Mouse (Mus musculus) MEL (cell line): ENCODE data around the gene Rnf217. TPM values are rescaled to one million over a fixed set of nuclear protein-coding genes. Genes with fewer than 3 reads are reported as not detected.

Experiments used
- DNase-seq: peaks from one replicate; pipeline ENCODE4 v3.0.0; 2011; ENCODE audit warnings: low read depth, low spot score
- H3K27ac ChIP-seq: 2 replicates; pipeline ENCODE4 v1.5.1; 2012; ENCODE audit warnings: low read depth, mild to moderate bottlenecking, control low read depth, low read length, moderate library complexity; ENCODE audit not compliant: control insufficient read depth
- H3K27me3 ChIP-seq, 2 experiments: fragments of 150-350 bp in 1 of 2; sonication (generic) in 1 of 2; 2 replicates each; pipeline ENCODE4 v1.6.1; 2012; ENCODE audit warnings: low read length in 2 of 2, mild to moderate bottlenecking in 2 of 2, improper control_type of control experiment in 1 of 2, moderate library complexity in 1 of 2; ENCODE audit not compliant: insufficient read depth in 2 of 2, control insufficient read depth in 1 of 2
- H3K36me3 ChIP-seq, 2 experiments: 2 replicates each; pipeline ENCODE4 v1.6.1; 2012 to 2014; ENCODE audit warnings: low read length in 2 of 2, improper control_type of control experiment in 1 of 2, inconsistent platforms in 1 of 2, mild to moderate bottlenecking in 1 of 2; ENCODE audit not compliant: insufficient read depth in 2 of 2, control insufficient read depth in 1 of 2
- H3K4me1 ChIP-seq, 2 experiments: fragments of 150-350 bp in 1 of 2; sonication (generic) in 1 of 2; 2 replicates each; pipeline ENCODE4 v1.6.1; 2012; ENCODE audit warnings: low read length in 2 of 2, improper control_type of control experiment in 1 of 2, mild to moderate bottlenecking in 1 of 2; ENCODE audit not compliant: insufficient read depth in 2 of 2, control insufficient read depth in 1 of 2
- H3K4me3 ChIP-seq, 2 experiments: fragments of 150-350 bp in 1 of 2; sonication (generic) in 1 of 2; 2 replicates each; pipeline ENCODE4 v1.5.1; 2012; ENCODE audit warnings: low read depth in 2 of 2, low read length in 2 of 2, mild to moderate bottlenecking in 2 of 2, moderate library complexity in 2 of 2, control low read depth in 1 of 2, improper control_type of control experiment in 1 of 2; ENCODE audit not compliant: control insufficient read depth in 1 of 2, insufficient read depth in 1 of 2
- H3K79me2 ChIP-seq: 2 replicates; pipeline ENCODE4 v1.6.1; 2012; ENCODE audit warnings: mild to moderate bottlenecking, low read length, moderate library complexity; ENCODE audit not compliant: control insufficient read depth, poor library complexity, insufficient read depth
- H3K9ac ChIP-seq: 2 replicates; pipeline ENCODE4 v1.6.1; 2012; ENCODE audit warnings: low read depth, mild to moderate bottlenecking, control low read depth, low read length, moderate library complexity; ENCODE audit not compliant: control insufficient read depth, poor library complexity, severe bottlenecking
- H3K9me3 ChIP-seq: fragments of 150-350 bp; sonication (generic); replicated peaks from 2 replicates; pipeline ENCODE4 v1.6.1; 2012; ENCODE audit warnings: mild to moderate bottlenecking, low read length, improper control_type of control experiment, moderate library complexity; ENCODE audit not compliant: insufficient read depth
- CHD2 ChIP-seq: IDR thresholded peaks from 2 replicates; pipeline ENCODE4 v1.6.1; 2011; ENCODE audit warnings: low read length, improper control_type of control experiment
- ETS1 ChIP-seq: IDR thresholded peaks from 2 replicates; pipeline ENCODE4 v1.6.1; 2012; ENCODE audit warnings: low read depth, mild to moderate bottlenecking, inconsistent platforms, low read length, improper control_type of control experiment, moderate library complexity
- GATA1 ChIP-seq: IDR thresholded peaks from 2 replicates; pipeline ENCODE4 v1.6.1; 2011; ENCODE audit warnings: low read depth, low read length, improper control_type of control experiment
- HCFC1 ChIP-seq: IDR thresholded peaks from 2 replicates; pipeline ENCODE4 v1.6.1; 2012; ENCODE audit warnings: low read depth, mild to moderate bottlenecking, inconsistent platforms, low read length, improper control_type of control experiment, moderate library complexity
- KAT2A ChIP-seq: conservative IDR thresholded peaks from 2 replicates; pipeline ENCODE4 v1.6.1; 2012; ENCODE audit warnings: low read depth, low read length, improper control_type of control experiment, inconsistent platforms
- MAX ChIP-seq: IDR thresholded peaks from 2 replicates; pipeline ENCODE4 v1.6.1; 2011; ENCODE audit warnings: low read length, improper control_type of control experiment
- MXI1 ChIP-seq: IDR thresholded peaks from 2 replicates; pipeline ENCODE4 v1.6.1; 2011; ENCODE audit warnings: mild to moderate bottlenecking, low read depth, low read length, improper control_type of control experiment
- MYB ChIP-seq: IDR thresholded peaks from 2 replicates; pipeline ENCODE4 v1.6.1; 2011; ENCODE audit warnings: mild to moderate bottlenecking, low read depth, low read length, improper control_type of control experiment
- NELFE ChIP-seq: IDR thresholded peaks from 2 replicates; pipeline ENCODE4 v1.6.1; 2011; ENCODE audit warnings: low read depth, low read length, improper control_type of control experiment
- POLR2A ChIP-seq, 2 experiments: IDR thresholded peaks; 2 replicates each; pipeline ENCODE4 v1.6.1; 2011 to 2012; ENCODE audit warnings: low read length in 2 of 2, mild to moderate bottlenecking in 2 of 2, control low read depth in 1 of 2, improper control_type of control experiment in 1 of 2, low read depth in 1 of 2, moderate library complexity in 1 of 2; ENCODE audit not compliant: control insufficient read depth in 1 of 2, insufficient read depth in 1 of 2, poor library complexity in 1 of 2
- SMC3 ChIP-seq: IDR thresholded peaks from 2 replicates; pipeline ENCODE4 v1.6.1; 2011; ENCODE audit warnings: low read depth, low read length, improper control_type of control experiment
- TAL1 ChIP-seq: IDR thresholded peaks from 2 replicates; pipeline ENCODE4 v1.6.1; 2012; ENCODE audit warnings: mild to moderate bottlenecking, inconsistent platforms, low read length, moderate library complexity, mixed read lengths
- TBP ChIP-seq: IDR thresholded peaks from 2 replicates; pipeline ENCODE4 v1.8.0; 2011; ENCODE audit warnings: low read depth, low read length, improper control_type of control experiment
- TCF12 ChIP-seq: IDR thresholded peaks from 2 replicates; pipeline ENCODE4 v1.6.1; 2014; ENCODE audit warnings: low read depth, mild to moderate bottlenecking, inconsistent platforms, low read length, improper control_type of control experiment, moderate library complexity
- UBTF ChIP-seq: IDR thresholded peaks from 2 replicates; pipeline ENCODE4 v1.6.1; 2012; ENCODE audit warnings: low read depth, mild to moderate bottlenecking, inconsistent platforms, low read length, improper control_type of control experiment, moderate library complexity, borderline replicate concordance; ENCODE audit not compliant: insufficient read depth
- USF1 ChIP-seq: IDR thresholded peaks from 2 replicates; pipeline ENCODE4 v1.6.1; 2014; ENCODE audit warnings: low read depth, mild to moderate bottlenecking, inconsistent platforms, low read length, improper control_type of control experiment, moderate library complexity
- USF2 ChIP-seq, 2 experiments: IDR thresholded peaks; 2 replicates each; pipeline ENCODE4 v1.6.1; 2011 to 2012; ENCODE audit warnings: improper control_type of control experiment in 2 of 2, low read length in 2 of 2, borderline replicate concordance in 1 of 2, inconsistent platforms in 1 of 2, low read depth in 1 of 2, mild to moderate bottlenecking in 1 of 2; ENCODE audit not compliant: insufficient read depth in 1 of 2
- ZC3H11A ChIP-seq: IDR thresholded peaks from 2 replicates; pipeline ENCODE4 v1.6.1; 2012; ENCODE audit warnings: low read depth, mild to moderate bottlenecking, inconsistent platforms, low read length, improper control_type of control experiment
- ZNF384 ChIP-seq: IDR thresholded peaks from 2 replicates; pipeline ENCODE4 v1.6.1; 2012; ENCODE audit warnings: low read depth, mild to moderate bottlenecking, inconsistent platforms, low read length, improper control_type of control experiment
- polyA plus RNA-seq, 2 experiments: library from polyadenylated mRNA; stranded (reverse) in 1 of 2; unstranded in 1 of 2; fragments of >175 nt in 1 of 2; fragments of >200 nt in 1 of 2; gene quantifications; 2 replicates each; pipeline versions ENCODE4 v1.2.1 to v1.2.4; 2012; ENCODE audit warnings: low replicate concordance in 2 of 2, low read depth in 1 of 2; ENCODE audit not compliant: insufficient read length in 2 of 2, insufficient read depth in 1 of 2, missing spikeins in 1 of 2
- total RNA-seq: library from RNA; depleted of rRNA; stranded (reverse); fragments of 300-350 nt; gene quantifications from 2 replicates; pipeline ENCODE4 v1.2.3, GENCODE M21; 2012

Rnf217 gene
- total and polyA plus RNA-seq, 3 experiments, result not detected

DNA sequence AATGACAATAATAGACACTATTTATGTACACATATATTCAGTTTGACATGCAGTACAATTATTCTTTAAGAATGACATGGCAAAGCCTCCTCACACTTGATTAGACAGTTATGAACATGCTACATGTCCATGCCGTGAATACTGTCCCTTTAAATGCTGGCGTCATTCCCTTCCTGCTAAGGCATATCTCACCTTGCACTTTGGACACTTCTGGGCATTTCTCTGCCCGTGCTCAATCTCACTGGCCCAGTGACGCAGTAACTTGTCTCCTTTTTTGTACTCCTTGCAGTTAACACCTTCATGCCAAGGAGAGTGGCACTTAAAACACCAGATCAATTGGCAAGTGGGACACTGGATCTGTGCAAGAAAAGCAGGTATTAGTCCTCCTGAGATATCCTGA is 91.8 kb downstream of the Rnf217 start:
- no peak overlapping the region for H3K27ac ChIP-seq
- H3K9ac ChIP-seq, result no peak overlapping the region
- no peaks in the 10 kb centered on the region for H3K36me3 ChIP-seq
- no peak overlapping the region for H3K4me3 ChIP-seq
- TF ChIP-seq ZNF384, result no peak
- no peak for TF ChIP-seq GATA1
- TF ChIP-seq MYB, result no peak
- no peak for TF ChIP-seq TBP
- no peak for TF ChIP-seq POLR2A (IDR thresholded peaks at IDR 0.05; ENCODE audit: control insufficient read depth in 1 of 2, insufficient read depth in 1 of 2, low read depth in 1 of 2, low read length in 2 of 2, poor library complexity in 1 of 2)
- no peak for TF ChIP-seq HCFC1
- TF ChIP-seq USF1, result no peak
- TF ChIP-seq NELFE, result no peak
- no peaks in the 10 kb centered on the region for H3K27me3 ChIP-seq
- H3K4me1 ChIP-seq, result no peaks in the 10 kb centered on the region
- H3K79me2 ChIP-seq, result no peaks in the 10 kb centered on the region
- no peaks in the 10 kb centered on the region for H3K9me3 ChIP-seq
- DNase-seq, result no peak

DNA sequence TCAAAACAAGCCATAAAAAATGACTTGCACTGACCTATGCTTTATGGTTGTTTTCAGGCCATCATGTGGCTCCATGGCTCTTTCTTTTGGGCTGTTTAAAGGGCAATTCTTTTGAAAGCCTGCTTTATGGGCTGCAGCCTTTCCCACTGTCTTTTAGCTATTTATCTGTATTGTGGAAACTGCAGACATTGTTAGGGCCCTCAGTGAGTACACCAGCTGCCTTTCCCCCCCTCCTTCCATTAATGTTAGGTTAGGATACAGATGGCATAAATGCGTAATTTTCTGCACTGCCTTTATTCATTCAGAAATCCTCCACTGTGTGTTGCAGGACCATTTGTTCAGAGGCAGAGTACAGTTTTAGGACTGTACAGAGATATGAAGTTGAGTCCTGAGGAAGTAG is 93.1 kb downstream of the Rnf217 start:
- no peaks in the 10 kb centered on the region for H3K27me3 ChIP-seq
- TF ChIP-seq TBP (no peak), TCF12 (no peak), KAT2A (no peak), MXI1 (no peak), TAL1 (no peak), USF1 (no peak), ETS1 (no peak), ZC3H11A (no peak), CHD2 (no peak), POLR2A (IDR thresholded peaks at IDR 0.05; ENCODE audit: control insufficient read depth in 1 of 2, insufficient read depth in 1 of 2, low read depth in 1 of 2, low read length in 2 of 2, poor library complexity in 1 of 2) (no peak), MAX (no peak), USF2 (IDR thresholded peaks at IDR 0.05; ENCODE audit: borderline replicate concordance in 1 of 2, insufficient read depth in 1 of 2, low read depth in 1 of 2, low read length in 2 of 2) (no peak), UBTF (no peak), SMC3 (no peak)
- TF ChIP-seq, all 39 proteins: peak for 0
- H3K9ac ChIP-seq, result no peak overlapping the region
- H3K4me3 ChIP-seq, result no peak overlapping the region
- H3K36me3 ChIP-seq, result no peaks in the 10 kb centered on the region
- no peak for DNase-seq
- H3K9me3 ChIP-seq, result no peaks in the 10 kb centered on the region
- H3K4me1 ChIP-seq, result no peaks in the 10 kb centered on the region
- no peak overlapping the region for H3K27ac ChIP-seq
- no peaks in the 10 kb centered on the region for H3K79me2 ChIP-seq
